Mouse (Mus musculus) MEL (cell line): Measurements from ENCODE around the gene Prps1l1. TPM values are rescaled to one million over a fixed set of nuclear protein-coding genes. Genes with fewer than 3 reads are reported as not detected.

Experiments
- DNase-seq: peaks from one replicate; pipeline ENCODE4 v3.0.0; 2011; ENCODE audit warnings: low read depth, low spot score
- H3K27ac ChIP-seq: 2 replicates; pipeline ENCODE4 v1.5.1; 2012; ENCODE audit warnings: low read depth, mild to moderate bottlenecking, control low read depth, low read length, moderate library complexity; ENCODE audit not compliant: control insufficient read depth
- H3K27me3 ChIP-seq, 2 experiments: fragments of 150-350 bp in 1 of 2; sonication (generic) in 1 of 2; 2 replicates each; pipeline ENCODE4 v1.6.1; 2012; ENCODE audit warnings: low read length in 2 of 2, mild to moderate bottlenecking in 2 of 2, improper control_type of control experiment in 1 of 2, moderate library complexity in 1 of 2; ENCODE audit not compliant: insufficient read depth in 2 of 2, control insufficient read depth in 1 of 2
- H3K36me3 ChIP-seq, 2 experiments: 2 replicates each; pipeline ENCODE4 v1.6.1; 2012 to 2014; ENCODE audit warnings: low read length in 2 of 2, improper control_type of control experiment in 1 of 2, inconsistent platforms in 1 of 2, mild to moderate bottlenecking in 1 of 2; ENCODE audit not compliant: insufficient read depth in 2 of 2, control insufficient read depth in 1 of 2
- H3K4me1 ChIP-seq, 2 experiments: fragments of 150-350 bp in 1 of 2; sonication (generic) in 1 of 2; 2 replicates each; pipeline ENCODE4 v1.6.1; 2012; ENCODE audit warnings: low read length in 2 of 2, improper control_type of control experiment in 1 of 2, mild to moderate bottlenecking in 1 of 2; ENCODE audit not compliant: insufficient read depth in 2 of 2, control insufficient read depth in 1 of 2
- H3K4me3 ChIP-seq, 2 experiments: fragments of 150-350 bp in 1 of 2; sonication (generic) in 1 of 2; 2 replicates each; pipeline ENCODE4 v1.5.1; 2012; ENCODE audit warnings: low read depth in 2 of 2, low read length in 2 of 2, mild to moderate bottlenecking in 2 of 2, moderate library complexity in 2 of 2, control low read depth in 1 of 2, improper control_type of control experiment in 1 of 2; ENCODE audit not compliant: control insufficient read depth in 1 of 2, insufficient read depth in 1 of 2
- H3K79me2 ChIP-seq: 2 replicates; pipeline ENCODE4 v1.6.1; 2012; ENCODE audit warnings: mild to moderate bottlenecking, low read length, moderate library complexity; ENCODE audit not compliant: control insufficient read depth, poor library complexity, insufficient read depth
- H3K9ac ChIP-seq: 2 replicates; pipeline ENCODE4 v1.6.1; 2012; ENCODE audit warnings: low read depth, mild to moderate bottlenecking, control low read depth, low read length, moderate library complexity; ENCODE audit not compliant: control insufficient read depth, poor library complexity, severe bottlenecking
- H3K9me3 ChIP-seq: fragments of 150-350 bp; sonication (generic); replicated peaks from 2 replicates; pipeline ENCODE4 v1.6.1; 2012; ENCODE audit warnings: mild to moderate bottlenecking, low read length, improper control_type of control experiment, moderate library complexity; ENCODE audit not compliant: insufficient read depth
- BHLHE40 ChIP-seq: IDR thresholded peaks from 2 replicates; pipeline ENCODE4 v1.6.1; 2012; ENCODE audit warnings: low read depth, mild to moderate bottlenecking, inconsistent platforms, low read length, improper control_type of control experiment, borderline replicate concordance
- CTCF ChIP-seq, 3 experiments: IDR thresholded peaks in 2 of 3; conservative IDR thresholded peaks in 1 of 3; 2 replicates each; pipeline ENCODE4 v1.5.1; 2011 to 2012; ENCODE audit warnings: low read length in 3 of 3, low read depth in 2 of 3, mild to moderate bottlenecking in 2 of 3, improper control_type of control experiment in 1 of 3, inconsistent platforms in 1 of 3, mixed read lengths in 1 of 3, moderate library complexity in 1 of 3; ENCODE audit not compliant: control insufficient read depth in 1 of 3, insufficient read depth in 1 of 3, poor library complexity in 1 of 3, severe bottlenecking in 1 of 3
- ELF1 ChIP-seq: IDR thresholded peaks from 2 replicates; pipeline ENCODE4 v1.6.1; 2014; ENCODE audit warnings: low read depth, mild to moderate bottlenecking, inconsistent platforms, low read length, improper control_type of control experiment, moderate library complexity
- EP300 ChIP-seq, 2 experiments: IDR thresholded peaks; 2 replicates each; pipeline ENCODE4 v1.6.1; 2011; ENCODE audit warnings: improper control_type of control experiment in 2 of 2, low read length in 2 of 2, low read depth in 1 of 2, mild to moderate bottlenecking in 1 of 2
- GATA1 ChIP-seq: IDR thresholded peaks from 2 replicates; pipeline ENCODE4 v1.6.1; 2011; ENCODE audit warnings: low read depth, low read length, improper control_type of control experiment
- JUND ChIP-seq: IDR thresholded peaks from 2 replicates; pipeline ENCODE4 v1.6.1; 2011; ENCODE audit warnings: low read depth, mild to moderate bottlenecking, improper control_type of control experiment, low read length
- KAT2A ChIP-seq: conservative IDR thresholded peaks from 2 replicates; pipeline ENCODE4 v1.6.1; 2012; ENCODE audit warnings: low read depth, low read length, improper control_type of control experiment, inconsistent platforms
- MAFK ChIP-seq: IDR thresholded peaks from 2 replicates; pipeline ENCODE4 v1.6.1; 2011; ENCODE audit warnings: low read depth, mild to moderate bottlenecking, low read length, improper control_type of control experiment, borderline replicate concordance
- MAX ChIP-seq: IDR thresholded peaks from 2 replicates; pipeline ENCODE4 v1.6.1; 2011; ENCODE audit warnings: low read length, improper control_type of control experiment
- MAZ ChIP-seq: IDR thresholded peaks from 2 replicates; pipeline ENCODE4 v1.6.1; 2012; ENCODE audit warnings: low read depth, mild to moderate bottlenecking, inconsistent platforms, low read length, improper control_type of control experiment
- MEF2A ChIP-seq: IDR thresholded peaks from 2 replicates; pipeline ENCODE4 v1.6.1; 2014; ENCODE audit warnings: low read depth, mild to moderate bottlenecking, inconsistent platforms, low read length, improper control_type of control experiment; ENCODE audit not compliant: poor library complexity, insufficient replicate concordance, severe bottlenecking; ENCODE audit errors: extremely low read depth
- MXI1 ChIP-seq: IDR thresholded peaks from 2 replicates; pipeline ENCODE4 v1.6.1; 2011; ENCODE audit warnings: mild to moderate bottlenecking, low read depth, low read length, improper control_type of control experiment
- MYC ChIP-seq: IDR thresholded peaks from 2 replicates; pipeline ENCODE4 v1.6.1; 2011; ENCODE audit warnings: low read depth, mild to moderate bottlenecking, low read length, improper control_type of control experiment, moderate library complexity
- NRF1 ChIP-seq: IDR thresholded peaks from 2 replicates; pipeline ENCODE4 v1.6.1; 2014; ENCODE audit warnings: low read depth, mild to moderate bottlenecking, inconsistent platforms, low read length, improper control_type of control experiment, moderate library complexity; ENCODE audit not compliant: poor library complexity, insufficient read depth, severe bottlenecking
- RAD21 ChIP-seq: IDR thresholded peaks from 2 replicates; pipeline ENCODE4 v1.6.1; 2011; ENCODE audit warnings: mild to moderate bottlenecking, low read depth, low read length, improper control_type of control experiment
- RCOR1 ChIP-seq: IDR thresholded peaks from 2 replicates; pipeline ENCODE4 v1.6.1; 2012; ENCODE audit warnings: low read depth, mild to moderate bottlenecking, inconsistent platforms, low read length, improper control_type of control experiment
- SIN3A ChIP-seq: IDR thresholded peaks from 2 replicates; pipeline ENCODE4 v1.6.1; 2012; ENCODE audit warnings: low read length, improper control_type of control experiment, inconsistent platforms
- SMC3 ChIP-seq: IDR thresholded peaks from 2 replicates; pipeline ENCODE4 v1.6.1; 2011; ENCODE audit warnings: low read depth, low read length, improper control_type of control experiment
- UBTF ChIP-seq: IDR thresholded peaks from 2 replicates; pipeline ENCODE4 v1.6.1; 2012; ENCODE audit warnings: low read depth, mild to moderate bottlenecking, inconsistent platforms, low read length, improper control_type of control experiment, moderate library complexity, borderline replicate concordance; ENCODE audit not compliant: insufficient read depth
- USF1 ChIP-seq: IDR thresholded peaks from 2 replicates; pipeline ENCODE4 v1.6.1; 2014; ENCODE audit warnings: low read depth, mild to moderate bottlenecking, inconsistent platforms, low read length, improper control_type of control experiment, moderate library complexity
- USF2 ChIP-seq, 2 experiments: IDR thresholded peaks; 2 replicates each; pipeline ENCODE4 v1.6.1; 2011 to 2012; ENCODE audit warnings: improper control_type of control experiment in 2 of 2, low read length in 2 of 2, borderline replicate concordance in 1 of 2, inconsistent platforms in 1 of 2, low read depth in 1 of 2, mild to moderate bottlenecking in 1 of 2; ENCODE audit not compliant: insufficient read depth in 1 of 2
- ZC3H11A ChIP-seq: IDR thresholded peaks from 2 replicates; pipeline ENCODE4 v1.6.1; 2012; ENCODE audit warnings: low read depth, mild to moderate bottlenecking, inconsistent platforms, low read length, improper control_type of control experiment
- ZKSCAN1 ChIP-seq: IDR thresholded peaks from 2 replicates; pipeline ENCODE4 v1.6.1; 2012; ENCODE audit warnings: low read depth, mild to moderate bottlenecking, inconsistent platforms, low read length, improper control_type of control experiment, moderate library complexity
- ZMIZ1 ChIP-seq: IDR thresholded peaks from 2 replicates; pipeline ENCODE4 v1.6.1; 2012; ENCODE audit warnings: low read depth, mild to moderate bottlenecking, inconsistent platforms, low read length, improper control_type of control experiment, moderate library complexity
- ZNF384 ChIP-seq: IDR thresholded peaks from 2 replicates; pipeline ENCODE4 v1.6.1; 2012; ENCODE audit warnings: low read depth, mild to moderate bottlenecking, inconsistent platforms, low read length, improper control_type of control experiment
- polyA plus RNA-seq, 2 experiments: library from polyadenylated mRNA; stranded (reverse) in 1 of 2; unstranded in 1 of 2; fragments of >175 nt in 1 of 2; fragments of >200 nt in 1 of 2; gene quantifications; 2 replicates each; pipeline versions ENCODE4 v1.2.1 to v1.2.4; 2012; ENCODE audit warnings: low replicate concordance in 2 of 2, low read depth in 1 of 2; ENCODE audit not compliant: insufficient read length in 2 of 2, insufficient read depth in 1 of 2, missing spikeins in 1 of 2
- total RNA-seq: library from RNA; depleted of rRNA; stranded (reverse); fragments of 300-350 nt; gene quantifications from 2 replicates; pipeline ENCODE4 v1.2.3, GENCODE M21; 2012

Gene Prps1l1
- total and polyA plus RNA-seq, 3 experiments = not detected

DNA sequence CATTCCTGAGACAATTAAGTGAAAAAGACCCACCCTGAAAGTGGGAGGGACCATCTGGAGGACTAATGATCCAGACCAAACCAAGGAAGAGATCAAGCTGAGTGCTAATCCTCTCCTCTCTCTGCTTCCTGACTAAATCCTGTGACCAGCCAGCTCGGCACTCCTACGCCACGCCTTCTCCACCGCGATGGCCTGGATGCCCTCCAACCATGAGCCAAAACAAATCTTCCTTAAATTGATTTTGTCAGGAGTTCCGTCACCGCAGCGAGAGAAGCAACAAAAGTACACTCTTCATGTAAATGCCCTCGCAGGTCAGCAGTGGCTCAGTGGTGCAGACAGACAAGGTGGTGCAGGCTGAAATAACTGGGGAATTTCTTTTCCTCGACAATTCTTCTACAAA, 37.5 kb downstream of the Prps1l1 start:
- TF ChIP-seq MYC (no peak), ZMIZ1 (no peak), USF1 (no peak), ELF1 (no peak), SMC3 (no peak), UBTF (no peak), GATA1 (no peak), BHLHE40 (no peak), MAFK (no peak), USF2 (IDR thresholded peaks at IDR 0.05; ENCODE audit: borderline replicate concordance in 1 of 2, insufficient read depth in 1 of 2, low read depth in 1 of 2, low read length in 2 of 2) (no peak), CTCF (IDR thresholded peaks at IDR 0.05 in 2 of 3, conservative IDR thresholded peaks at IDR 0.05 in 1 of 3; ENCODE audit: control insufficient read depth in 1 of 3, insufficient read depth in 1 of 3, low read depth in 2 of 3, low read length in 3 of 3, poor library complexity in 1 of 3, severe bottlenecking in 1 of 3) (no peak), EP300 (IDR thresholded peaks at IDR 0.05; ENCODE audit: low read depth in 1 of 2, low read length in 2 of 2) (no peak), MAZ (no peak), ZC3H11A (no peak)
- Histone ChIP-seq H3K9ac (no peak overlapping the region), H3K9me3 (no peaks in the 10 kb centered on the region), H3K27ac (no peak overlapping the region), H3K36me3 (peaks cover 0 to 2% of the 10 kb centered on the region in 2 experiments; a peak in 2 of 4 replicates), H3K4me3 (no peak overlapping the region), H3K4me1 (0 out of 4 replicates have a peak, but pooled peaks cover 0 to 2% of the 10 kb centered on the region in 2 experiments), H3K27me3 (no peaks in the 10 kb centered on the region; a peak in 1 of 4 replicates), H3K79me2 (no peaks in the 10 kb centered on the region)
- DNase-seq = no peak

DNA sequence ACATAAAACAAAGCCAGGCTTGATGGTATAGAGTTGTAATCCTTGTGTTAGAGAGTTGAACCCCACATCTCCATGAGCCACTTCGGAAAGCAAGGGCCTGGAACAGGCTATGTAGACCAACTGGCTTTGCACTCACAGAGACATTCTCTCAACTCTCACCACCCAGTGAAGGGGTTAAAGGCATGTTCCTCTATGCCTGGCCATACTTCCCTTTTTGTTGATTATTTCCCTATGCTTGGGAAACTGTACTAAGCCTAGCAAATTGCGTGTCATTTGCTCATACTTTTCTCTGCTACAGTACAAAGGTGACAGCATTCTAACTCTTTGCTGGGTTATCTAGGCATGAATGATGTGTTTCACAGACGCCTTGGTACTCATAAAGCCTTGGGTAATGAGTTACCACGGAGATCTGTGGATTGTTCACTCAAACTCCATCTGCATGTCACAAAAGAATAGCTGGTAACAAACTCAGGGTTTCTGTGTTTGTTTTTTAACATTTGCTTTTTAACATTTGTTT, 41.4 kb downstream of the Prps1l1 start:
- no peak for TF ChIP-seq MAZ
- no peak for TF ChIP-seq BHLHE40
- TF ChIP-seq NRF1 = no peak
- no peak for TF ChIP-seq ZNF384
- TF ChIP-seq MAX = no peak
- TF ChIP-seq GATA1 = no peak
- TF ChIP-seq RCOR1 = no peak
- TF ChIP-seq MXI1 = no peak
- TF ChIP-seq ZKSCAN1 = no peak
- no peak for TF ChIP-seq ZC3H11A
- no peak for TF ChIP-seq MEF2A
- TF ChIP-seq SIN3A = no peak
- TF ChIP-seq RAD21 = no peak
- TF ChIP-seq KAT2A = no peak
- TF ChIP-seq JUND = no peak
- no peak for TF ChIP-seq ELF1
- no peak for TF ChIP-seq UBTF
- TF ChIP-seq CTCF (IDR thresholded peaks at IDR 0.05 in 2 of 3, conservative IDR thresholded peaks at IDR 0.05 in 1 of 3; ENCODE audit: control insufficient read depth in 1 of 3, insufficient read depth in 1 of 3, low read depth in 2 of 3, low read length in 3 of 3, poor library complexity in 1 of 3, severe bottlenecking in 1 of 3) = no peak
- H3K9me3 ChIP-seq = no peaks in the 10 kb centered on the region
- H3K4me3 ChIP-seq = peak overlapping the region in 1 of 2 experiments; percentile 0; a peak in 1 of 4 replicates
- peak overlapping the region; percentile 46 for H3K9ac ChIP-seq
- H3K27me3 ChIP-seq = no peaks in the 10 kb centered on the region; a peak in 1 of 4 replicates
- no peaks in the 10 kb centered on the region for H3K79me2 ChIP-seq
- 0 out of 4 replicates have a peak, but pooled peaks cover 0 to 2% of the 10 kb centered on the region in 2 experiments for H3K4me1 ChIP-seq
- no peak overlapping the region for H3K27ac ChIP-seq
- peaks cover 0 to 2% of the 10 kb centered on the region in 2 experiments; a peak in 2 of 4 replicates for H3K36me3 ChIP-seq
- peak; percentile 58 for DNase-seq
